Mouse (Mus musculus): Measurements from ENCODE around the gene Psmb1. TPM values are rescaled to one million over a fixed set of nuclear protein-coding genes. Genes with fewer than 3 reads are reported as not detected.
"Not testable (repeated sequence)": the region's sequence is repeated elsewhere in the genome, so short reads cannot be mapped to it uniquely, and the experiment has no call there.

Psmb1 gene
- 201 and 214 TPM in 2 replicates for polyA plus RNA-seq (2015; fragmentation: Nextera tagmentation; extraction: Ambion mirVana)

DNA sequence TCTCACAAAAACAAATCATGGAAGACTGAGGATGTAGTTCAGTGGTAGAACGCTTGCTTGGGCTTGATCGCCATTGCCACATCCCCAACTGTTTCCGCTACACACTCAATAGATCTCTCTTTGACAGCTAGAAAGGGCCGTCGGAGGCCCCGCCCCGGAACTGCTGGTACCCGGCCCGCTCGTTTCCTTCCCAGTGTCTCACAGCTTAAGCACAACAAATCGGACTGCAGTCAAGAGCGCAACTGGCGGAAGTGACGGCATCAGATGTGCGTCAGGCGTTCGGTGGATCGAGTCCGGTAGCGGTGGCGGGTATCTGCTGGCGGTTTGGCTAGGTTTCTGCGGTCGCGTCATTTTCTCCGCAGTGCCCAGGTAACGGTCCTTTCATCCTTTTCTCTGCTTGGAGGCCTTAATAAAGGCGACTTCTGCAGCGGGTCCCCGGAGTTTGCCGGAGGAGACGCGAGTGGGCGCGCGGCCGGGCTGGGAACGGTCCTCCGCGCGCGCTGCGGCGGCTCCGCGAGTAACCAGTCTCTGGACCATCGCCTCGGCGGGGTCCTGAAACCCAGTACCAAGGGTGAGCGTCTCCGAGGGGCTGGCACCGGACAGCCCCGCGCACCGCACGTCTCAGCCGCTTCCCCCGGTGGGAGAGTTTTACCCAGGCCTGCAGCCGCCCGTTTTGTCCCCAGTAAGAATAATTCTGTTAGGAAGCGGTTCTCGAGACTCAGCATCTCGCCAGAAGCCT lies at the start of gene Psmb1, which contains the start of gene Tbp:
TSS of gene Psmb1 (minus strand) at position 96 of the 739 bp plus-strand sequence.
TSS of gene Tbp (plus strand) at position 233 of the 739 bp plus-strand sequence.
- Histone ChIP-seq H3K4me1 (ENCODE audit: insufficient read depth, low read depth, low read length) (peaks cover 19% of the 10 kb centered on the region; the same call in 1 of the 2 replicates), H3K36me3 (ENCODE audit: insufficient read depth, low read length) (peaks cover 11% of the 10 kb centered on the region; the same call in 1 of the 2 replicates), H3K4me3 (ENCODE audit: low read depth, low read length) (peak within 1 kb of the TSS; percentile 92), H3K4me2 (replicated peaks; ENCODE audit: low read depth, low read length) (peak within 1 kb of the TSS; percentile 84), H3K9ac (replicated peaks; ENCODE audit: low read depth) (peak within 1 kb of the TSS; percentile 88), H3K9me3 (ENCODE audit: low read length) (no peaks in the 10 kb centered on the region), H3K27ac (ENCODE audit: low read length) (peak within 1 kb of the TSS; percentile 93), H3K27me3 (replicated peaks; ENCODE audit: insufficient read depth, low read length) (no peaks in the 10 kb centered on the region)
- DNase-seq (ENCODE audit: low spot score), result peak; percentile 99
- 2% methylated on average over 63 of the region's 63 CpGs for WGBS
- TF ChIP-seq CTCF (IDR thresholded peaks at IDR 0.05) (no peak), EP300 (IDR thresholded peaks at IDR 0.05) (peak; percentile 68; the same call in 1 of the 2 replicates)
- peak; percentile 96 for ATAC-seq

DNA sequence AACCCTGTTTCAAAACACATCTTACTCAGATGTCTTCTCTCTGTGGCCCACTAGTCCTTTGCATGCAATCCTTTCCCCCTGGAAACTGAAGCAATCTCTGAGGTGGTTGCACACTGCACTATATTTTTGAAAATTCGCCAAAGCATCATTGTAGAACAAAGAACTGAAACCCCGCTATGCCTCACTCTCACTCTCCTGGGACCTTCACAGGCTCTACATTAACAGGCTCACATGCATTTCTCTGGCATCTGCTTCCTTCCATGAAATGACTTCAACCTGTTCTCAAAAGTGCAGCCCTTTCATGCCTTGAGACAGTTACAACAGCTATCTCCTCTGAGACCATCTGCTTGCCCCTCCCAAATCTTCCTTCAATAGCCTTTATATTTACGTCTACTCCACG lies 46.9 kb upstream of the Psmb1 start:
- no peaks in the 10 kb centered on the region; the same call in 1 of the 2 replicates for H3K9me3 ChIP-seq (ENCODE audit: low read length)
- TF ChIP-seq CTCF (IDR thresholded peaks at IDR 0.05), result no peak
- no peak for TF ChIP-seq EP300 (IDR thresholded peaks at IDR 0.05)
- ATAC-seq, result no peak

DNA sequence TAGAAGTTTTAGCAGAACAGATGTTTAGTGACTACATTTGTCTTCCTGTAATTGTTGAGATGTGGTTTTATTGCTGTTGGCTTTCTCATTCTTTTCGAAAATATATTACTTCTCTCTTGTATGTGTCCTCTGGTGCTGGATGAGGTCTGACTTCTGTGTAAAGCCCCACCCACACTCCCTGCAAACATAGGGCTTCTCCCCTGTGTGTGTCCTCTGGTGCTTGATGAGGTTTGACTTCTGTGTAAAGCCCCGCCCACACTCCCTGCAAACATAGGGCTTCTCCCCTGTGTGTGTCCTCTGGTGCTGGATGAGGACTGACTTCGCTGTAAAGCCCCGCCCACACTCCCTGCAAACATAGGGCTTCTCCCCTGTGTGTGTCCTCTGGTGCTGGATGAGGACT lies 44.3 kb upstream of the Psmb1 start:
- H3K4me1 ChIP-seq (ENCODE audit: insufficient read depth, low read depth, low read length); DNase-seq (ENCODE audit: low spot score); H3K4me2 ChIP-seq (replicated peaks; ENCODE audit: low read depth, low read length); H3K27me3 ChIP-seq (replicated peaks; ENCODE audit: insufficient read depth, low read length); H3K27ac ChIP-seq (ENCODE audit: low read length); ATAC-seq; H3K4me3 ChIP-seq (ENCODE audit: low read depth, low read length); H3K36me3 ChIP-seq (ENCODE audit: insufficient read depth, low read length); H3K9ac ChIP-seq (replicated peaks; ENCODE audit: low read depth); H3K9me3 ChIP-seq (ENCODE audit: low read length): not testable (repeated sequence)
- WGBS, result 69% methylated on average over 4 of the region's 4 CpGs

More for the DNA sequence above, 46.9 kb upstream of the Psmb1 start:
- Histone ChIP-seq H3K27ac (ENCODE audit: low read length) (no peak overlapping the region), H3K36me3 (ENCODE audit: insufficient read depth, low read length) (no peaks in the 10 kb centered on the region), H3K4me2 (replicated peaks; ENCODE audit: low read depth, low read length) (no peak overlapping the region), H3K4me3 (ENCODE audit: low read depth, low read length) (no peak overlapping the region), H3K4me1 (ENCODE audit: insufficient read depth, low read depth, low read length) (no peaks in the 10 kb centered on the region), H3K9ac (replicated peaks; ENCODE audit: low read depth) (no peak overlapping the region), H3K27me3 (replicated peaks; ENCODE audit: insufficient read depth, low read length) (no peaks in the 10 kb centered on the region)
- WGBS, result 68% methylated on average over 4 of the region's 4 CpGs
- no peak for DNase-seq (ENCODE audit: low spot score)

DNA sequence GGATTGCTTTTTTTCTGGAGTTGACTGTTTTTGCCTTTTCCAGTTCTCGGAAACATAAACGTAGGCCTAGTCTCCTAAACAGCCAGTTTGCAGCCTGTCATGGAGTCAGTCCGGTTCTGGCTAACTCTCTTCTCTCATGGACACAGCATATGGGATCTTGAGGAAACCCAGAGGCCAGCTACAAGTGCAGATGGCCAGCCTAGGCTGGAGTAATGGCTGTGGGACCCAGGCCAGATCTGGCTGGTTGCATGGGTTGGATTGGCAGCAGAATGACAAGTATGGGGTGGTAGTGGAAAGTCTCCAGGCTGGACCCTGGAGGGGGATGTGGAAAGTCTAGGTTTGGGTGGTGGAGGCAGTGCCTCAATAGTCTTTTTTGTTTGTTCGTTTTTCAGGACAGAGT lies 40.8 kb upstream of the Psmb1 start:
- no peak for TF ChIP-seq EP300 (IDR thresholded peaks at IDR 0.05)
- no peak for TF ChIP-seq CTCF (IDR thresholded peaks at IDR 0.05)

DNA sequence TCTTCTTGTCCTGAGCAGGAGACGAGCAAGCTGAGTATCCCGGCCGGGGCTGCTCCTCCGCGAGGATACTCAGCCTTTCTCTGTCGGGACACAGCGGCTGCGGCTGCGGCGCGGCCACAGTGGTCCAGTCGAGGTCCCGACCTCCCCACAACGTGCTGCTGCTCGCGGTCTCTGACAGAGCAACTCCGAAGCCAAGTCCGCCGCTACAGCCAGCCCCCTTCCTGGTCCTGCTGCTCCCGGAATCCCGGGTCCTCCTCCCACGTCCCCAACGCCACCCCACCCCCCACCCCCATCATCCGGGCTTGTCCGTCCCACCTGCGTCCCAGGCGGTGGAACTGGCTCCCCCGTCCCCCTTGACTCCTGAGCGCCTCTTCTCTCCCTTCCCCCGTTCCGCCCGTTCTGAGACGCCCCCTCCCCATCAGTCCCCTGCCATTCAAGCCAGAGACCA lies 36.9 kb upstream of the Psmb1 start:
- Histone ChIP-seq H3K4me2 (replicated peaks; ENCODE audit: low read depth, low read length) (peak overlapping the region; percentile 56), H3K9ac (replicated peaks; ENCODE audit: low read depth) (no peak overlapping the region), H3K27me3 (replicated peaks; ENCODE audit: insufficient read depth, low read length) (no peaks in the 10 kb centered on the region), H3K4me1 (ENCODE audit: insufficient read depth, low read depth, low read length) (peaks cover 7% of the 10 kb centered on the region; the same call in 1 of the 2 replicates), H3K27ac (ENCODE audit: low read length) (no peak overlapping the region), H3K9me3 (ENCODE audit: low read length) (no peaks in the 10 kb centered on the region), H3K4me3 (ENCODE audit: low read depth, low read length) (peak overlapping the region; percentile 34), H3K36me3 (ENCODE audit: insufficient read depth, low read length) (no peaks in the 10 kb centered on the region)
- ATAC-seq (no peak), DNase-seq (ENCODE audit: low spot score) (no peak)
- TF ChIP-seq EP300 (IDR thresholded peaks at IDR 0.05) (no peak), CTCF (IDR thresholded peaks at IDR 0.05) (no peak)
- WGBS, result 1% methylated on average over 33 of the region's 33 CpGs

More for the DNA sequence above, 40.8 kb upstream of the Psmb1 start:
- no peak overlapping the region for H3K4me2 ChIP-seq (replicated peaks; ENCODE audit: low read depth, low read length)
- no peak overlapping the region for H3K4me3 ChIP-seq (ENCODE audit: low read depth, low read length)
- H3K9me3 ChIP-seq (ENCODE audit: low read length), result no peaks in the 10 kb centered on the region; the same call in 1 of the 2 replicates
- H3K27me3 ChIP-seq (replicated peaks; ENCODE audit: insufficient read depth, low read length), result no peaks in the 10 kb centered on the region
- 63% methylated on average over 4 of the region's 4 CpGs for WGBS
- ATAC-seq (no peak), DNase-seq (ENCODE audit: low spot score) (no peak)
- peaks cover 7% of the 10 kb centered on the region; the same call in 1 of the 2 replicates for H3K4me1 ChIP-seq (ENCODE audit: insufficient read depth, low read depth, low read length)
- no peak overlapping the region for H3K9ac ChIP-seq (replicated peaks; ENCODE audit: low read depth)
- no peaks in the 10 kb centered on the region for H3K36me3 ChIP-seq (ENCODE audit: insufficient read depth, low read length)
- H3K27ac ChIP-seq (ENCODE audit: low read length), result no peak overlapping the region

DNA sequence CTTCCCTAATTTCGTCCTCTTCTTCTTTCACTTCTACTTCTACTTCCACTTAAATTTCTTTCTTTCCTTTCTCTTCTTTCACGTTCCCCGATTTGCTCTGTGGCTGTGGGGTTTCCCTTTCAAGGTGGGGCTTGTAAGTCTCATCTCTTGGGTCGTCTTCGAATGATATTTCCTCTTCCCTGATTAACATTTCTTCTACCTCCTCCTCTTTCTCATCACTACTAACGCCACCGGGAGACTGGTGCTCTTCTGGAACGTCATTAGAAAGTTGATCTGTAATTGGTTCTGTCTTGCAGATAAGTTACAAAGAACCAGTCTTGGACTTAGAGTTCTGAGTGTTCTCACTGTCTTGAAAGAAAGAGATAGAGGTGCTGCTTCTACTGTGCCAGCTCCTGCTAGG lies 36.4 kb upstream of the Psmb1 start:
- Histone ChIP-seq H3K36me3 (ENCODE audit: insufficient read depth, low read length) (no peaks in the 10 kb centered on the region), H3K27ac (ENCODE audit: low read length) (no peak overlapping the region), H3K4me3 (ENCODE audit: low read depth, low read length) (peak overlapping the region; percentile 34), H3K9ac (replicated peaks; ENCODE audit: low read depth) (no peak overlapping the region), H3K27me3 (replicated peaks; ENCODE audit: insufficient read depth, low read length) (no peaks in the 10 kb centered on the region), H3K9me3 (ENCODE audit: low read length) (no peaks in the 10 kb centered on the region), H3K4me1 (ENCODE audit: insufficient read depth, low read depth, low read length) (peaks cover 7% of the 10 kb centered on the region; the same call in 1 of the 2 replicates), H3K4me2 (replicated peaks; ENCODE audit: low read depth, low read length) (peak overlapping the region; percentile 56)
- ATAC-seq, result no peak
- no peak for DNase-seq (ENCODE audit: low spot score)
- 15% methylated on average over 8 of the region's 8 CpGs for WGBS
- TF ChIP-seq EP300 (IDR thresholded peaks at IDR 0.05) (no peak), CTCF (IDR thresholded peaks at IDR 0.05) (no peak)
